Mouse (Mus musculus): ENCODE results near the gene Map1lc3b.

GRCm38 (mm10) chr8:121573275-121573674, 16.9 kb upstream of the Map1lc3b start:
- TF ChIP-seq CTCF (IDR thresholded peaks at IDR 0.05; ENCODE audit: control insufficient read depth, insufficient read depth, insufficient replicate concordance, low read depth, low read length), result no peak
- TF ChIP-seq POLR2A (IDR thresholded peaks at IDR 0.05; ENCODE audit: control insufficient read depth, low read depth, low read length), result no peak

Data from testis, adult 2 months (tissue).